Mouse (Mus musculus) olfactory bulb, adult 2 months (tissue): Measurements from ENCODE around the gene Zkscan7. TPM values are rescaled to one million over a fixed set of nuclear protein-coding genes. Genes with fewer than 3 reads are reported as not detected.

Experiments
- H3K27ac ChIP-seq: fragments of 200-500 bp; 2 replicates; pipeline ENCODE4 v1.5.1; 2012; ENCODE audit warnings: low read depth, low read length; ENCODE audit not compliant: insufficient read depth
- H3K4me1 ChIP-seq: fragments of 200-500 bp; 2 replicates; pipeline ENCODE4 v1.6.1; 2012; ENCODE audit warnings: low read length; ENCODE audit not compliant: control insufficient read depth, insufficient read depth
- H3K4me3 ChIP-seq: fragments of 200-500 bp; 2 replicates; pipeline ENCODE4 v1.5.1; 2012; ENCODE audit warnings: mild to moderate bottlenecking, low read depth, low read length, moderate library complexity; ENCODE audit not compliant: insufficient read depth
- CTCF ChIP-seq: fragments of 200-500 bp; IDR thresholded peaks from 2 replicates; pipeline ENCODE4 v1.5.1; 2012; ENCODE audit warnings: low read depth, mild to moderate bottlenecking, low read length, moderate library complexity; ENCODE audit not compliant: insufficient read depth
- POLR2A ChIP-seq: fragments of 200-500 bp; IDR thresholded peaks from 2 replicates; pipeline ENCODE4 v1.6.1; 2012; ENCODE audit warnings: mild to moderate bottlenecking, low read depth, low read length, moderate library complexity; ENCODE audit not compliant: insufficient read depth
- WGBS: fragments of 180-500 bp; shearing (Covaris S2); methylation state at CpG from one replicate; pipeline ENCODE4 v1.1.7; 2018; 5-methylcytosine and 5-hydroxymethylcytosine counted together
- polyA plus RNA-seq: library from polyadenylated mRNA; stranded (reverse); fragments of >200 nt; gene quantifications from 2 replicates; pipeline ENCODE4 v1.2.4, GENCODE M21; 2012; ENCODE audit warnings: low replicate concordance; ENCODE audit not compliant: missing spikeins, insufficient read depth, insufficient read length

Zkscan7 gene
- polyA plus RNA-seq, 1 experiment: not detected

DNA sequence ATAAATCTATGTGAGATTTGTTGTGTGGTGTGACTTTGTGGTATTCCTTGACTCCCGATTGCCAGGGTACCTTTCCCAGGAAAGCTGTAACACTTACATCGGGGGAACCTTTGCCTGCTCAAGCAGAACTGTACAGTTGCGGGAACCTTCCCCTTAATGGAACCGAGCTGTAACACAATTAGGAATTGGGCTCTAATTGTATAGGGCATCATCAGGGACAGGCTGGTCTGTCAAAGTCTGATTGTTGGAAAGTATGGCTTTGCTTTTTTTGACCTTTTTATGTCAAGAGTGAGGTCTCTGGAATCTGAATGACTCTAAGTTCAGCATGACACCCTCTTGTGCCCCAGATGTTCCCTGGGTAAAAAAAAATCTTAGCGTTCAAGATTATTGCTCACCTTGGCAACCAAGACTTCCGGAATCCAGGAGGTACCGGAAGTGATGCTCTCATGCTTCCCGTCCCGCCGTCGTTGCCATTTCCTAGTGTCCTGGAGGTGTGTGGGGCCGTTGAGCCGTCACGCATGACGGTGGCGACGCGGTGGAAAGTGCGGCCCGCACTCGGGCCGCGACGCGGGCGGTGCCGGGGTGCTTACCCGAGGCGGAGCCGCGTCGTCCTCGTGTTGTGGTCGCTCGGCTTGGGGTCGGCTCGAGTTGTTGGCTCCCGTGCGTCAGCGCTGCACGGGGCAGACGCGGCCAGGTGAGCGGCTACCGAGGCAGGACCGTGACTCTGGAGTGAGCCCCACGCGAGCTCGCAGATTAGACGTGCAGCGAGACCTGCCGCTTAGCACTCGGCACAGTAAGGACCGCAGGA, 1.1 kb downstream of the Zkscan7 start:
- peak overlapping the region; percentile 75 for H3K4me3 ChIP-seq
- H3K27ac ChIP-seq: no peak overlapping the region
- H3K4me1 ChIP-seq: no peaks in the 10 kb centered on the region
- 6% methylated on average over 54 of the region's 54 CpGs for WGBS
- 0 out of 2 replicates have a peak, but pooled peaks have one; percentile 10 for TF ChIP-seq CTCF
- TF ChIP-seq POLR2A: peak; percentile 73

DNA sequence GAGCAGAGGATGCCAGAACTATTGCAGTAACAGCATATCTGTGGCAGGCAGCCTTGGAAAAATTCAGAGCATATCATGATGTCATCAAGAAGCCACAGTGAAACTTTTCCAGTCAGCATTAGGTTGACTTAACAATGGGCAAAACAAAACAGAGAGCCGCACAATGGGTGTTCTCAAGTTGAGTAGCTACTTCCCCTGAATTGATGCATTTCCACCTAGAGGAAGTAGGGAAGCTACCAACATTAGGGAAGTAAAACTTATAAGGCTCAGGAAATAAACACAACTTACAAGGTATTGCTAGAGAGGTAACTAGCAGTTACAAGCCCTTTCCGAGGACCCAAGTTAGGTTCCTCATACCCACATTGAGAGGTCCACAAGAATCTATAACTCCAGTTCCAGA, 15.6 kb downstream of the Zkscan7 start:
- 97% methylated on average over 2 of the region's 2 CpGs for WGBS
- no peak overlapping the region for H3K4me3 ChIP-seq
- no peak overlapping the region for H3K27ac ChIP-seq
- no peak for TF ChIP-seq POLR2A
- TF ChIP-seq CTCF: no peak
- peaks cover 7% of the 10 kb centered on the region for H3K4me1 ChIP-seq

DNA sequence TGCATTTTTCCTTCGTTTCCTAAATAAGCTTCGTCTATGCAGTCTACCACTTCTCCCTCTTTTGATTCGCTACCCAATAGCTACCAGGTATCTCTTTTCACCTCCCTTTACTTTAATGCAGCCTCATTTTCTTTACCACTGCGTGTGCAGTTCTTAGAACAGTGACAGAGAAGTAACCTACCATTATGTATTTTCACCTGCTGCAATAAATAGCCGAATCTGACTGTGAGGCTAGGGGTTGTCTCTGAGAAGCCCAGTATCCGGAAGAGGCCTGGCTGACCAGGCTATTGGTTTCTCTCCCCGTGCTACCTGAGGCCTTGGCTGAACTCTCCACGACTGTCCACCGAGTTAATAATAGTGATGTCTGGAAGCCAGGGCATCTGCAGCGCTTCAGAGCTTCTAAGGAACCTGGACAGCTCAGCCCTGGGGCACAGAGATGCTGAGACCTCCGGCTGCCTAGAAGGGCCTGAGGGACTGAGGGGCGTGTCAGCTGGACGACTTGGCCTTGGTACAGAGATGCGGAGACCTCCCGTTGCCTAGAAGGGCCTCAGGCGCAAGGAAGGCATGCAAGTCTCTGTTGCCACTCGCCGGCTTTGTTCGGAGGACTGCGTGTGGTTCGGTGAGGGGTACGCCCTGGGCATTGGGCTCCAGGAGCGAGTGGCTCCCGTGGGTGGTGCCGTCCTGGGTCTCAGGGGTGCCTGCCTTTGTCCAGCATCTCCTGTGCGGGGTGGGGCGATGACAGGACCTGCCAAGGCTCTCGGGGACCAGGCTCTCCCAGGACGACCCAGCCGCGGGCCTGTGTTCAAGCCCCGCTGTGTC, 17.4 kb downstream of the Zkscan7 start:
- Histone ChIP-seq H3K4me3 (peak overlapping the region; percentile 74), H3K4me1 (peaks cover 7% of the 10 kb centered on the region), H3K27ac (no peak overlapping the region)
- TF ChIP-seq POLR2A: 0 out of 2 replicates have a peak, but pooled peaks have one; percentile 19
- TF ChIP-seq CTCF: no peak
- 18% methylated on average over 32 of the region's 32 CpGs for WGBS

DNA sequence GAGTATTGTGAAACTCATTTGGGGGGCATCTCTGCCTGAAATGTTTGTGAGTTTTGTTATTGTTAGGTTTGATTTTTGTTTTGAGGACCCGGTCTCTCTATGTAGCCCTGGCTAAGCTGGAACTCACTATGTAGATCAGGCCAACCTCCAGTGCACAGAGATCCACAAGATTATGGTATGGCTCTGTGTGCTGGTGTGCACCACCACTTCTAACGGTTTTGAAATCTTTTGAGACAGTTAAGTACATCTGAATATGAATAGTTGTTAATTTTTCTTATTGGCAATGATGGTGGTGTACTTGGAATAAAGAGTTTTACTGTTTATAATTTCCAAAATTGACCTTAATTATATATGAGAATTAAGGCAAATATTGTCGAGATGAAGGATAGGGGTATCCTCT, 37.0 kb downstream of the Zkscan7 start:
- TF ChIP-seq POLR2A: no peak
- 38% methylated on average over 3 of the region's 3 CpGs for WGBS
- Histone ChIP-seq H3K27ac (no peak overlapping the region), H3K4me3 (peak overlapping the region; percentile 84), H3K4me1 (no peaks in the 10 kb centered on the region)

DNA sequence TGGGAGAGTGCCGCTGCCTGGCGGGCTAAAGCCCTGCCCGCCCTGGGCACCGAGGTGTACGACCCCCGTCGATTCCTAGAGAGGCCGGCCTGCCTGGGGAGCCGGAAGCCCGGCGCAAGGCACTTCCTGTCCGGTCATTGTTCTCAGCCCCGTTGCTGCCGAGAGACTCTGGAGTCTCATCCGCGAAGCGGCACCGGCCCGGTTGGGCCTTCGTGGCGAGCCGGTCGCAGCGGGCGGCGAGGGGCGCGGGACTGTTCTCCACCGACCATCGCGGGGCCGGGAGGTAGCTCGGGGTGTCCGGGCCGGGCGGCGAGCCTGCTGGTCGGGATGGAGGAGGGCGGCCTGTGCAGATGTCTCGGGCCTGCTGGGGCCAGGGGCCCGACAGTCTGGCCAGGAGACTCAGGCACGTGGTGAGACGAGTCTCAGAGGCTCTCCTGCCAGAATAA, 37.5 kb downstream of the Zkscan7 start, which contains the start of gene Zfp105:
Zfp105 (plus strand) TSS at position 137 of the 446 bp plus-strand sequence.
- Histone ChIP-seq H3K4me1 (no peaks in the 10 kb centered on the region), H3K4me3 (peak within 1 kb of the TSS; percentile 84), H3K27ac (no peak within 1 kb of the TSS; the same call in 1 of the 2 replicates)
- no peak for TF ChIP-seq CTCF
- TF ChIP-seq POLR2A: peak; percentile 25; the same call in 1 of the 2 replicates
- WGBS: under 1% methylated on average over 43 of the region's 43 CpGs

DNA sequence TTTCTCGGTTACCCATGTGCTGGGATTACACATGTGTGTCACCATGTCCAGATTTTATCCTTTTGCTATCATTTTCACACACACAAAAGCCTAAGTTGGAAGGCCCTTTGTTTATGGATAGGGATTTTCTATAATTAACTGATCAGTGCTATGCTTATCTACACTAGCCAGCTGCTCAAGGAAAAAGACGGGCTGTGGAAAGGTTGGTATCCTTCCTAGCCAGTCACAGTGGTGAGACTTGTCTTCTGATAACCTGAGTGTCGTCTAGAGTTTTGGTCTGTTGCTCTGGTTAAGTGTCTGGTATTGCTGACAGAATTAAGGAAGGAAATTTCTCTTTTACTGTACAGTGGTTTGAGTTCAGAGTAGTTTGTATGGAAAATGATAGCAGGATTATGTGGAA, 43.4 kb downstream of the Zkscan7 start:
- TF ChIP-seq CTCF (no peak), POLR2A (no peak)

More for the DNA sequence above, 43.4 kb downstream of the Zkscan7 start:
- Histone ChIP-seq H3K4me1 (no peaks in the 10 kb centered on the region), H3K27ac (no peak overlapping the region), H3K4me3 (no peak overlapping the region)
- WGBS: 98% methylated on average over 3 of the region's 3 CpGs

Other genes with a start within 250 kb of the Zkscan7 start
- gene Topaz1, start 138.3 kb upstream of the Zkscan7 start, polyA plus RNA-seq: not detected in 2 replicates
- gene Tcaim, start 80.1 kb upstream of the Zkscan7 start, polyA plus RNA-seq: not detected in 2 replicates
- not detected in 2 replicates for gene Gm35549, start 41.6 kb upstream of the Zkscan7 start, polyA plus RNA-seq
- 65.3 and 733 TPM in 2 replicates for gene Zfp445, start 19.7 kb upstream of the Zkscan7 start, polyA plus RNA-seq
- not detected in 2 replicates for gene Zfp105, start 37.4 kb downstream of the Zkscan7 start, polyA plus RNA-seq
- gene 1110059G10Rik, start 65.3 kb downstream of the Zkscan7 start, polyA plus RNA-seq: not detected in 2 replicates
- not detected in 2 replicates for gene Kif15, start 65.4 kb downstream of the Zkscan7 start, polyA plus RNA-seq
- not detected in 2 replicates for gene Tmem42, start 135.6 kb downstream of the Zkscan7 start, polyA plus RNA-seq
- not detected in 2 replicates for gene Tgm4, start 149.0 kb downstream of the Zkscan7 start, polyA plus RNA-seq
- gene Zdhhc3, start 227.5 kb downstream of the Zkscan7 start, polyA plus RNA-seq: not detected in 2 replicates
- 561 TPM in 1 of 2 replicates, not detected in the other for gene Exosc7, start 227.5 kb downstream of the Zkscan7 start, polyA plus RNA-seq